In the genomic region with DNA sequence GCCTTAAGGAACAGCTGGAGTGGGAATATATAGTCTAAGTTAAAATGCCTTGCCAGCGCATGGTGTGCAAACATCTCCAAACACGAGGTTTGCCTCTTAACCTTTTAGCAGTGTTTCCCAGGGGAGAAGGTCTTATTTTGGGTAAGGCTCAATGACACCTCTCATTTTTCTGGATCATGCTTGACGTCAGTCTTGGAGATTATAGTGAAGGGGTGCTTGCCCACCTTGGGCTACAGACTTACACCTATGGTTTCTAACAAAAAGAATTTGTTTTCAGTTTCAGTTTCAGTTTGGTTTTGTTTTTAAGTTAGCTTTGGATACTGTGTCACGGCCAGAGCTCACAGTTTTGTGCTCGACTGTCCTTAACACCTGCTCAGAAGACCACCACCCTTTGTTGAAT, we compare ENCODE assay signal across 12 mouse cellular contexts. TPM values are rescaled to one million over a fixed set of nuclear protein-coding genes. Genes with fewer than 3 reads are reported as not detected.
A peak's percentile ranks its signal among the peaks of the same experiment; 100 is the strongest.
DNase-seq lines count a peak whose midpoint lies in the region; ATAC-seq and TF ChIP-seq lines count a peak whose summit lies in the region.
"Had no signal": no experiment of that assay in that cellular context is flagged by ENCODE, and none has a peak within 500 bp of the region (broad histone marks: within the 10 kb centered on the region; RNA-seq: fewer than 3 reads in every experiment).

No protein-coding gene starts in this region.

- no peak overlapping the region for H3K27ac ChIP-seq in heart, embryonic 16.5 days (ENCODE audit: low read length)
- no peak overlapping the region for H3K27ac ChIP-seq in heart, embryonic 11.5 days (ENCODE audit: low read depth, low read length)
- no peak overlapping the region for H3K27ac ChIP-seq in forebrain, postnatal 0 days (ENCODE audit: low read depth, low read length)
- 0 out of 2 replicates have a peak overlapping the region, but pooled peaks have one; percentile 9 for H3K27ac ChIP-seq in small intestine, adult 2 months (ENCODE audit: insufficient read depth, low read depth, low read length)
- no peak overlapping the region for H3K27ac ChIP-seq in kidney, embryonic 15.5 days
- no peak overlapping the region for H3K27ac ChIP-seq in gastrocnemius, adult 2 months
- H3K27ac ChIP-seq: embryonic facial prominence, embryonic 15.5 days; limb, embryonic 12.5 days had no signal

- no peak for ATAC-seq in heart, embryonic 16.5 days (replicated peaks; ENCODE audit: extremely low read depth, insufficient read depth, low FRiP score)
- no peak for ATAC-seq in heart, embryonic 11.5 days (replicated peaks; ENCODE audit: insufficient number of reproducible peaks, low FRiP score, low TSS enrichment)
- ATAC-seq in megakaryocyte, adult 5-6 weeks (ENCODE audit: poor library complexity, severe bottlenecking), result no peak
- no peak for ATAC-seq in forebrain, postnatal 0 days
- no peak for ATAC-seq in kidney, embryonic 15.5 days (replicated peaks; ENCODE audit: low FRiP score)

- no peaks in the 10 kb centered on the region for H3K9me3 ChIP-seq in heart, embryonic 16.5 days (replicated peaks; ENCODE audit: control insufficient read depth, low read length)
- H3K9me3 ChIP-seq in heart, embryonic 11.5 days (replicated peaks; ENCODE audit: control insufficient read depth, low read length), result no peaks in the 10 kb centered on the region
- H3K9me3 ChIP-seq in megakaryocyte, embryonic 14.5 days, result no peaks in the 10 kb centered on the region
- H3K9me3 ChIP-seq in forebrain, postnatal 0 days (ENCODE audit: low read length), result no peaks in the 10 kb centered on the region
- no peaks in the 10 kb centered on the region for H3K9me3 ChIP-seq in kidney, embryonic 15.5 days (replicated peaks)
- H3K9me3 ChIP-seq: embryonic facial prominence, embryonic 15.5 days; limb, embryonic 12.5 days had no signal

- 0 out of 2 replicates have a peak overlapping the region, but pooled peaks have one; percentile 3 for H3K4me3 ChIP-seq in heart, embryonic 16.5 days (ENCODE audit: low read length)
- no peak overlapping the region for H3K4me3 ChIP-seq in heart, embryonic 11.5 days (ENCODE audit: low read depth, low read length)
- H3K4me3 ChIP-seq in megakaryocyte, embryonic 14.5 days (replicated peaks), result peak overlapping the region; percentile 89
- H3K4me3 ChIP-seq in forebrain, postnatal 0 days (ENCODE audit: low read depth, low read length), result peak overlapping the region; percentile 68
- H3K4me3 ChIP-seq in small intestine, adult 2 months (ENCODE audit: low read depth, low read length), result peak overlapping the region; percentile 52
- no peak overlapping the region for H3K4me3 ChIP-seq in kidney, embryonic 15.5 days (replicated peaks)
- H3K4me3 ChIP-seq in gastrocnemius, adult 2 months, result no peak overlapping the region
- H3K4me3 ChIP-seq: embryonic facial prominence, embryonic 15.5 days; limb, embryonic 12.5 days had no signal

- H3K27me3 ChIP-seq in heart, embryonic 16.5 days (ENCODE audit: control insufficient read depth, insufficient read depth, low read length), result peaks cover 25% of the 10 kb centered on the region
- peaks cover 27% of the 10 kb centered on the region for H3K27me3 ChIP-seq in heart, embryonic 11.5 days (ENCODE audit: control insufficient read depth, insufficient read depth, low read length)
- peaks cover 24% of the 10 kb centered on the region for H3K27me3 ChIP-seq in megakaryocyte, embryonic 14.5 days (replicated peaks)
- no peaks in the 10 kb centered on the region for H3K27me3 ChIP-seq in forebrain, postnatal 0 days (ENCODE audit: insufficient read depth, low read length)
- H3K27me3 ChIP-seq in small intestine, adult 2 months (ENCODE audit: control insufficient read depth, insufficient read depth, low read length), result peaks cover 4% of the 10 kb centered on the region; the same call in 1 of the 2 replicates
- H3K27me3 ChIP-seq in kidney, embryonic 15.5 days, result peaks cover 31% of the 10 kb centered on the region

- H3K4me2 ChIP-seq in heart, embryonic 16.5 days (ENCODE audit: low read depth, low read length), result peak overlapping the region; percentile 26; the same call in 1 of the 2 replicates
- no peak overlapping the region for H3K4me2 ChIP-seq in heart, embryonic 11.5 days
- peak overlapping the region; percentile 76 for H3K4me2 ChIP-seq in forebrain, postnatal 0 days (ENCODE audit: low read depth)
- H3K4me2 ChIP-seq in kidney, embryonic 15.5 days, result no peak overlapping the region
- H3K4me2 ChIP-seq: embryonic facial prominence, embryonic 15.5 days; limb, embryonic 12.5 days had no signal

- TF ChIP-seq CTCF in forebrain, postnatal 0 days (IDR thresholded peaks at IDR 0.05; ENCODE audit: low read depth), result no peak
- no peak for TF ChIP-seq CTCF in small intestine, adult 2 months (IDR thresholded peaks at IDR 0.05; ENCODE audit: extremely low read depth, insufficient read length, insufficient replicate concordance, low read depth, low read length)
- no peak for TF ChIP-seq CTCF in gastrocnemius, adult 2 months (IDR thresholded peaks at IDR 0.05)

- no peak for DNase-seq in forebrain, postnatal 0 days
- DNase-seq in gastrocnemius, adult 2 months, result no peak
- DNase-seq: cerebellum, adult 18-20 months; gastrocnemius, postnatal 36 days had no signal

- H3K4me1 ChIP-seq in heart, embryonic 16.5 days (ENCODE audit: control insufficient read depth, insufficient read depth, low read length), result peaks cover 3% of the 10 kb centered on the region; the same call in 1 of the 2 replicates
- H3K4me1 ChIP-seq in heart, embryonic 11.5 days (ENCODE audit: control insufficient read depth, insufficient read depth, low read length), result no peaks in the 10 kb centered on the region
- H3K4me1 ChIP-seq in megakaryocyte, embryonic 14.5 days, result peaks cover 46% of the 10 kb centered on the region
- peaks cover 31% of the 10 kb centered on the region for H3K4me1 ChIP-seq in forebrain, postnatal 0 days (ENCODE audit: insufficient read depth)
- peaks cover 7% of the 10 kb centered on the region for H3K4me1 ChIP-seq in small intestine, adult 2 months (ENCODE audit: control insufficient read depth, insufficient read depth, insufficient read length, low read length)
- peaks cover 21% of the 10 kb centered on the region for H3K4me1 ChIP-seq in kidney, embryonic 15.5 days

- TF ChIP-seq POLR2A in small intestine, adult 2 months (IDR thresholded peaks at IDR 0.05; ENCODE audit: low read depth, low read length), result no peak

- no peak overlapping the region for H3K9ac ChIP-seq in heart, embryonic 16.5 days (ENCODE audit: low read length)
- H3K9ac ChIP-seq in heart, embryonic 11.5 days (ENCODE audit: low read depth, low read length), result no peak overlapping the region
- H3K9ac ChIP-seq in forebrain, postnatal 0 days, result no peak overlapping the region
- H3K9ac ChIP-seq in kidney, embryonic 15.5 days, result no peak overlapping the region
- H3K9ac ChIP-seq: embryonic facial prominence, embryonic 15.5 days; limb, embryonic 12.5 days had no signal

- intact Hi-C loops in gastrocnemius, adult 2 months (cut with DNase I), result no loop called here

- 58% methylated on average over 5 of the region's 5 CpGs for WGBS in heart, embryonic 16.5 days
- 59% methylated on average over 5 of the region's 5 CpGs for WGBS in heart, embryonic 11.5 days (ENCODE audit: insufficient replicate concordance)
- WGBS in forebrain, postnatal 0 days, result 50% methylated on average over 5 of the region's 5 CpGs
- WGBS in small intestine, adult 2 months, result 11% methylated on average over 5 of the region's 5 CpGs
- 62% methylated on average over 5 of the region's 5 CpGs for WGBS in kidney, embryonic 15.5 days

- H3K36me3 ChIP-seq in heart, embryonic 16.5 days (ENCODE audit: control insufficient read depth, insufficient read depth), result no peaks in the 10 kb centered on the region
- no peaks in the 10 kb centered on the region for H3K36me3 ChIP-seq in heart, embryonic 11.5 days (ENCODE audit: control insufficient read depth, insufficient read depth, low read length)
- H3K36me3 ChIP-seq in megakaryocyte, embryonic 14.5 days (replicated peaks; ENCODE audit: low read length), result no peaks in the 10 kb centered on the region
- H3K36me3 ChIP-seq in forebrain, postnatal 0 days (ENCODE audit: insufficient read depth), result peaks cover 12% of the 10 kb centered on the region
- no peaks in the 10 kb centered on the region; the same call in 1 of the 2 replicates for H3K36me3 ChIP-seq in small intestine, adult 2 months (ENCODE audit: control insufficient read depth, insufficient read depth, low read length)
- no peaks in the 10 kb centered on the region for H3K36me3 ChIP-seq in kidney, embryonic 15.5 days
- H3K36me3 ChIP-seq: embryonic facial prominence, embryonic 15.5 days; limb, embryonic 12.5 days had no signal

RNA-seq across cellular contexts. Expression of a gene that starts 3.8 kb away (rescaled TPM):
- 0.45 and 0.58 TPM in 2 replicates for polyA plus RNA-seq in heart, embryonic 16.5 days (2015; fragmentation: Nextera tagmentation; extraction: Ambion mirVana)
- polyA plus RNA-seq in heart, embryonic 11.5 days (2014; fragmentation: Nextera tagmentation; extraction: Ambion mirVana), result 0.54 and 0.90 TPM in 2 replicates
- 3.8 and 5.6 TPM in 2 replicates for polyA plus RNA-seq in megakaryocyte, embryonic 14.5 days (2012; ENCODE audit: insufficient read depth, low replicate concordance)
- total RNA-seq in megakaryocyte, adult 5-6 weeks (2015), result 5.0 and 8.2 TPM in 2 replicates
- 3.0 and 3.5 TPM in 2 replicates for total RNA-seq in megakaryocyte, adult 5-6 weeks (2017)
- 100 and 104 TPM in 2 replicates for total RNA-seq in forebrain, postnatal 0 days (2014; rRNA removed)
- polyA plus RNA-seq in forebrain, postnatal 0 days (2015; fragmentation: Nextera tagmentation; extraction: Ambion mirVana), result 42.6 and 44.2 TPM in 2 replicates
- 3.5 and 5.9 TPM in 2 replicates for polyA plus RNA-seq in small intestine, adult 2 months (2012; rRNA removed)
- 2.9 TPM in 2 replicates for polyA plus RNA-seq in kidney, embryonic 15.5 days (2015; fragmentation: Nextera tagmentation; extraction: Ambion mirVana)
- not detected for total RNA-seq in gastrocnemius, adult 2 months (2021)

Comparison
In these comparisons a context has a peak if more than half of its experiments do, and no peak if none do; other contexts are left out.
1. H3K4me2 ChIP-seq: peak in heart, embryonic 16.5 days (single experiment) and forebrain, postnatal 0 days (single experiment); none in heart, embryonic 11.5 days (single experiment) and kidney, embryonic 15.5 days (single experiment).
2. H3K4me3 ChIP-seq: peak in heart, embryonic 16.5 days (single experiment), megakaryocyte, embryonic 14.5 days (single experiment), forebrain, postnatal 0 days (single experiment) and small intestine, adult 2 months (single experiment); none in heart, embryonic 11.5 days (single experiment), kidney, embryonic 15.5 days (single experiment) and gastrocnemius, adult 2 months (single experiment).